Mouse (Mus musculus): ENCODE results near the gene Sox30.
"Not testable (repeated sequence)": the region's sequence is repeated elsewhere in the genome, so short reads cannot be mapped to it uniquely, and the experiment has no call there.

Gene Sox30

GRCm38 (mm10) chr11:46020246-46020645, 40.1 kb downstream of the Sox30 start:
- no peak for DNase-seq (ENCODE audit: low spot score)

- no peak for DNase-seq (ENCODE audit: low spot score)
These were observed 41.7 kb downstream of the Sox30 start for GRCm38 (mm10) chr11:46021850-46022249.

- DNase-seq (ENCODE audit: low spot score), result no peak
These were observed 42.9 kb downstream of the Sox30 start for GRCm38 (mm10) chr11:46022983-46023382.

- DNase-seq (ENCODE audit: low spot score), result no peak
These were observed 45.9 kb downstream of the Sox30 start for GRCm38 (mm10) chr11:46025962-46026392.

GRCm38 (mm10) chr11:46027952-46028814, 48.1 kb downstream of the Sox30 start:
- DNase-seq (ENCODE audit: low spot score), result no peak

GRCm38 (mm10) chr11:46029485-46029884, 49.4 kb downstream of the Sox30 start:
- no peak for DNase-seq (ENCODE audit: low spot score)

- no peak for DNase-seq (ENCODE audit: low spot score)
These were observed 49.9 kb downstream of the Sox30 start for GRCm38 (mm10) chr11:46030026-46030425.

- no peak for DNase-seq (ENCODE audit: low spot score)
These were observed 51.4 kb downstream of the Sox30 start for GRCm38 (mm10) chr11:46031470-46031869.

- no peak for DNase-seq (ENCODE audit: low spot score)
These were observed 52.8 kb downstream of the Sox30 start for GRCm38 (mm10) chr11:46032956-46033355.

GRCm38 (mm10) chr11:46036374-46036773, 56.3 kb downstream of the Sox30 start:
- DNase-seq (ENCODE audit: low spot score), result no peak

GRCm38 (mm10) chr11:46038901-46039300, 58.8 kb downstream of the Sox30 start:
- no peak for DNase-seq (ENCODE audit: low spot score)

- DNase-seq (ENCODE audit: low spot score), result no peak
These were observed 59.2 kb downstream of the Sox30 start for GRCm38 (mm10) chr11:46039335-46039734.

GRCm38 (mm10) chr11:46040841-46041556, 60.9 kb downstream of the Sox30 start:
- no peak for DNase-seq (ENCODE audit: low spot score)

GRCm38 (mm10) chr11:46041607-46042267, 61.6 kb downstream of the Sox30 start:
- no peak for DNase-seq (ENCODE audit: low spot score)

GRCm38 (mm10) chr11:46044781-46045180, 64.7 kb downstream of the Sox30 start:
- DNase-seq (ENCODE audit: low spot score), result no peak

GRCm38 (mm10) chr11:46047264-46047663, 67.2 kb downstream of the Sox30 start:
- DNase-seq (ENCODE audit: low spot score), result no peak

- not testable (repeated sequence) for DNase-seq (ENCODE audit: low spot score)
These were observed 72.1 kb downstream of the Sox30 start, which contains the start of gene Gm12166 for GRCm38 (mm10) chr11:46052105-46052659. Gene Gm12166, minus strand, starts transcription at chr11:46052321.

GRCm38 (mm10) chr11:46053457-46053856, 73.3 kb downstream of the Sox30 start:
- not testable (repeated sequence) for DNase-seq (ENCODE audit: low spot score)

GRCm38 (mm10) chr11:46054311-46054710, 74.2 kb downstream of the Sox30 start:
- DNase-seq (ENCODE audit: low spot score), result no peak

GRCm38 (mm10) chr11:46054911-46055895, 75.1 kb downstream of the Sox30 start:
- DNase-seq (ENCODE audit: low spot score), result no peak

Data from ovary, postnatal 14 days (tissue).